Mouse (Mus musculus) intestine, embryonic 15.5 days (tissue): ENCODE data around the gene Sp7. TPM values are rescaled to one million over a fixed set of nuclear protein-coding genes. Genes with fewer than 3 reads are reported as not detected.

Source experiments
- ATAC-seq: fragments of 200-750 bp; cut with Nextera tagmentation; 2 replicates; pipeline ENCODE4 v1.8.0; 2017; ENCODE audit warnings: moderate TSS enrichment, moderate library complexity
- H3K27ac ChIP-seq: fragments of 300-500 bp; sonication (generic); 2 replicates; pipeline ENCODE4 v1.5.1; 2015; ENCODE audit warnings: mild to moderate bottlenecking, inconsistent platforms
- H3K27me3 ChIP-seq: fragments of 300-500 bp; sonication (generic); replicated peaks from 2 replicates; pipeline ENCODE4 v1.6.1; 2015; ENCODE audit warnings: inconsistent platforms
- H3K36me3 ChIP-seq: fragments of 300-500 bp; sonication (generic); 2 replicates; pipeline ENCODE4 v1.6.1; 2015; ENCODE audit warnings: inconsistent platforms
- H3K4me1 ChIP-seq: fragments of 300-500 bp; sonication (generic); replicated peaks from 2 replicates; pipeline ENCODE4 v1.6.1; 2015; ENCODE audit warnings: inconsistent platforms
- H3K4me2 ChIP-seq: fragments of 300-500 bp; sonication (generic); replicated peaks from 2 replicates; pipeline ENCODE4 v1.6.1; 2015; ENCODE audit warnings: mild to moderate bottlenecking, inconsistent platforms
- H3K4me3 ChIP-seq: fragments of 300-500 bp; sonication (generic); replicated peaks from 2 replicates; pipeline ENCODE4 v1.5.1; 2015; ENCODE audit warnings: inconsistent platforms
- H3K9ac ChIP-seq: fragments of 300-500 bp; sonication (generic); 2 replicates; pipeline ENCODE4 v1.6.1; 2015; ENCODE audit warnings: inconsistent platforms
- H3K9me3 ChIP-seq: fragments of 300-500 bp; sonication (generic); 2 replicates; pipeline ENCODE4 v1.6.1; 2016; ENCODE audit warnings: inconsistent platforms
- WGBS: fragments of 180-500 bp; shearing (Covaris S2); methylation state at CpG from one replicate; pipeline ENCODE4 v1.1.7; 2015; 5-methylcytosine and 5-hydroxymethylcytosine counted together
- polyA plus RNA-seq: library from polyadenylated mRNA; unstranded; fragments of >200 nt; fragmentation: Nextera tagmentation; extraction: Ambion mirVana; gene quantifications from 2 replicates; pipeline ENCODE4 v1.2.1, GENCODE M21; 2015

Sp7 gene
- polyA plus RNA-seq, 1 experiment from 2014 or later: 0.68 TPM

GRCm38 (mm10) chr15:102331610-102332015 lies 35.4 kb downstream of the Sp7 start, which contains the start of gene Myg1:
Gene Myg1 (plus strand): TSS chr15:102331709.
- peak within 1 kb of the TSS; percentile 77 for H3K4me2 ChIP-seq
- H3K36me3 ChIP-seq: peaks cover 25% of the 10 kb centered on the region
- H3K4me1 ChIP-seq: peaks cover 20% of the 10 kb centered on the region
- H3K9ac ChIP-seq: peak within 1 kb of the TSS; percentile 64
- peak within 1 kb of the TSS; percentile 85 for H3K27ac ChIP-seq
- H3K4me3 ChIP-seq: peak within 1 kb of the TSS; percentile 72
- peak; percentile 97 for ATAC-seq
- no peaks in the 10 kb centered on the region for H3K27me3 ChIP-seq
- H3K9me3 ChIP-seq: no peaks in the 10 kb centered on the region
- under 1% methylated on average over 30 of the region's 30 CpGs for WGBS

- Histone ChIP-seq H3K27ac (no peak overlapping the region), H3K36me3 (peaks cover 28% of the 10 kb centered on the region), H3K4me3 (peak overlapping the region; percentile 79), H3K27me3 (no peaks in the 10 kb centered on the region), H3K4me2 (peak overlapping the region; percentile 60), H3K9ac (peak overlapping the region; percentile 73), H3K9me3 (no peaks in the 10 kb centered on the region), H3K4me1 (peaks cover 7% of the 10 kb centered on the region; the same call in 1 of the 2 replicates)
- no peak for ATAC-seq
- 60% methylated on average over 8 of the region's 8 CpGs for WGBS
Observed at GRCm38 (mm10) chr15:102326892-102327291, 40.1 kb downstream of the Sp7 start.

GRCm38 (mm10) chr15:102326022-102326576 lies 40.9 kb downstream of the Sp7 start, which contains the start of gene Pfdn5:
Gene Pfdn5 (plus strand): TSS chr15:102326116.
- peak within 1 kb of the TSS; percentile 60 for H3K4me2 ChIP-seq
- H3K36me3 ChIP-seq: peaks cover 28% of the 10 kb centered on the region
- no peaks in the 10 kb centered on the region for H3K9me3 ChIP-seq
- peak within 1 kb of the TSS; percentile 48 for H3K27ac ChIP-seq
- peak within 1 kb of the TSS; percentile 79 for H3K4me3 ChIP-seq
- peak; percentile 96 for ATAC-seq
- H3K27me3 ChIP-seq: no peaks in the 10 kb centered on the region
- 1% methylated on average over 40 of the region's 40 CpGs for WGBS
- H3K9ac ChIP-seq: peak within 1 kb of the TSS; percentile 73
- peaks cover 4% of the 10 kb centered on the region; the same call in 1 of the 2 replicates for H3K4me1 ChIP-seq

- Histone ChIP-seq H3K27me3 (no peaks in the 10 kb centered on the region), H3K4me1 (peaks cover 4% of the 10 kb centered on the region; the same call in 1 of the 2 replicates), H3K27ac (no peak overlapping the region), H3K4me2 (0 out of 2 replicates have a peak overlapping the region, but pooled peaks have one; percentile 60), H3K4me3 (no peak overlapping the region), H3K36me3 (peaks cover 32% of the 10 kb centered on the region), H3K9me3 (no peaks in the 10 kb centered on the region), H3K9ac (no peak overlapping the region)
- no peak for ATAC-seq
- WGBS: 76% methylated on average over 12 of the region's 12 CpGs
Observed at GRCm38 (mm10) chr15:102324654-102325473, 42.1 kb downstream of the Sp7 start.

GRCm38 (mm10) chr15:102316263-102316662 lies 50.7 kb downstream of the Sp7 start:
- 85% methylated on average over 6 of the region's 6 CpGs for WGBS

GRCm38 (mm10) chr15:102315292-102315691 lies 51.7 kb downstream of the Sp7 start:
- Histone ChIP-seq H3K4me3 (no peak overlapping the region), H3K9me3 (no peaks in the 10 kb centered on the region), H3K9ac (no peak overlapping the region), H3K4me2 (no peak overlapping the region), H3K27ac (no peak overlapping the region), H3K36me3 (peaks cover 54% of the 10 kb centered on the region), H3K27me3 (no peaks in the 10 kb centered on the region), H3K4me1 (no peaks in the 10 kb centered on the region; the same call in 1 of the 2 replicates)
- WGBS: 92% methylated on average over 8 of the region's 8 CpGs
- no peak for ATAC-seq

More at GRCm38 (mm10) chr15:102316263-102316662, 50.7 kb downstream of the Sp7 start:
- Histone ChIP-seq H3K4me1 (no peaks in the 10 kb centered on the region), H3K9ac (no peak overlapping the region), H3K9me3 (no peaks in the 10 kb centered on the region), H3K36me3 (peaks cover 57% of the 10 kb centered on the region), H3K27ac (no peak overlapping the region), H3K4me3 (no peak overlapping the region), H3K27me3 (no peaks in the 10 kb centered on the region), H3K4me2 (no peak overlapping the region)
- no peak for ATAC-seq

GRCm38 (mm10) chr15:102311489-102311888 lies 55.5 kb downstream of the Sp7 start:
- no peak overlapping the region for H3K4me3 ChIP-seq
- H3K4me1 ChIP-seq: no peaks in the 10 kb centered on the region; the same call in 1 of the 2 replicates
- no peaks in the 10 kb centered on the region for H3K27me3 ChIP-seq
- H3K9ac ChIP-seq: no peak overlapping the region
- H3K9me3 ChIP-seq: no peaks in the 10 kb centered on the region
- no peak for ATAC-seq
- peaks cover 42% of the 10 kb centered on the region for H3K36me3 ChIP-seq
- no peak overlapping the region for H3K4me2 ChIP-seq
- no peak overlapping the region for H3K27ac ChIP-seq

GRCm38 (mm10) chr15:102310074-102310845 lies 56.7 kb downstream of the Sp7 start:
- 55% methylated on average over 10 of the region's 10 CpGs for WGBS
- no peaks in the 10 kb centered on the region; the same call in 1 of the 2 replicates for H3K4me1 ChIP-seq
- no peak overlapping the region for H3K4me3 ChIP-seq
- H3K36me3 ChIP-seq: peaks cover 42% of the 10 kb centered on the region
- H3K9ac ChIP-seq: no peak overlapping the region
- no peaks in the 10 kb centered on the region for H3K27me3 ChIP-seq
- H3K9me3 ChIP-seq: no peaks in the 10 kb centered on the region
- ATAC-seq: peak; percentile 61; the same call in 1 of the 2 replicates
- no peak overlapping the region for H3K27ac ChIP-seq
- H3K4me2 ChIP-seq: no peak overlapping the region

GRCm38 (mm10) chr15:102308717-102309116 lies 58.3 kb downstream of the Sp7 start:
- Histone ChIP-seq H3K4me3 (no peak overlapping the region), H3K9me3 (no peaks in the 10 kb centered on the region), H3K27me3 (no peaks in the 10 kb centered on the region), H3K36me3 (peaks cover 49% of the 10 kb centered on the region), H3K4me1 (no peaks in the 10 kb centered on the region; the same call in 1 of the 2 replicates), H3K4me2 (no peak overlapping the region), H3K9ac (no peak overlapping the region), H3K27ac (no peak overlapping the region)
- 84% methylated on average over 9 of the region's 9 CpGs for WGBS
- no peak for ATAC-seq

Other genes with a start within 250 kb of the Sp7 start
- 20.7 and 24.3 TPM in 2 replicates for gene Spryd3, start 230.9 kb downstream of the Sp7 start, polyA plus RNA-seq
- gene Igfbp6, start 222.8 kb downstream of the Sp7 start, polyA plus RNA-seq: 10.9 and 12.7 TPM in 2 replicates
- 12.0 and 14.3 TPM in 2 replicates for gene Soat2, start 216.7 kb downstream of the Sp7 start, polyA plus RNA-seq
- gene Zfp740, start 163.9 kb downstream of the Sp7 start, polyA plus RNA-seq: 41.3 and 44.1 TPM in 2 replicates
- 45.8 and 49.3 TPM in 2 replicates for gene Csad, start 162.5 kb downstream of the Sp7 start, polyA plus RNA-seq
- 10.8 and 12.9 TPM in 2 replicates for gene Itgb7, start 135.2 kb downstream of the Sp7 start, polyA plus RNA-seq
- 15.8 and 16.5 TPM in 2 replicates for gene Rarg, start 109.7 kb downstream of the Sp7 start, polyA plus RNA-seq
- 0.08 and 0.14 TPM in 2 replicates for gene Gm9918, start 96.6 kb downstream of the Sp7 start, polyA plus RNA-seq
- gene Mfsd5, start 87.7 kb downstream of the Sp7 start, polyA plus RNA-seq: 66.2 and 67.9 TPM in 2 replicates
- 18.3 and 19.7 TPM in 2 replicates for gene Espl1, start 70.9 kb downstream of the Sp7 start, polyA plus RNA-seq
- 306 and 309 TPM in 2 replicates for gene Pfdn5, start 41.1 kb downstream of the Sp7 start, polyA plus RNA-seq
- gene Myg1, start 35.5 kb downstream of the Sp7 start, polyA plus RNA-seq: 77.8 and 88.4 TPM in 2 replicates
- gene Aaas, start 16.4 kb downstream of the Sp7 start, polyA plus RNA-seq: 58.2 and 62.7 TPM in 2 replicates
- gene Sp1, start 39.0 kb upstream of the Sp7 start, polyA plus RNA-seq: 9.0 and 9.6 TPM in 2 replicates
- gene Amhr2, start 78.2 kb upstream of the Sp7 start, polyA plus RNA-seq: 0.54 and 1.2 TPM in 2 replicates
- gene Prr13, start 91.8 kb upstream of the Sp7 start, polyA plus RNA-seq: 140 and 141 TPM in 2 replicates
- gene Pcbp2, start 103.4 kb upstream of the Sp7 start, polyA plus RNA-seq: 178 and 182 TPM in 2 replicates
- gene Gm10337, start 136.5 kb upstream of the Sp7 start, polyA plus RNA-seq: 5.4 TPM in 1 of 2 replicates, not detected in the other
- 10.8 and 11.0 TPM in 2 replicates for gene Map3k12, start 149.9 kb upstream of the Sp7 start, polyA plus RNA-seq
- gene Tarbp2, start 151.0 kb upstream of the Sp7 start, polyA plus RNA-seq: 94.1 and 101 TPM in 2 replicates
- 1.3 and 1.6 TPM in 2 replicates for gene Npff, start 157.8 kb upstream of the Sp7 start, polyA plus RNA-seq